In the genomic region with DNA sequence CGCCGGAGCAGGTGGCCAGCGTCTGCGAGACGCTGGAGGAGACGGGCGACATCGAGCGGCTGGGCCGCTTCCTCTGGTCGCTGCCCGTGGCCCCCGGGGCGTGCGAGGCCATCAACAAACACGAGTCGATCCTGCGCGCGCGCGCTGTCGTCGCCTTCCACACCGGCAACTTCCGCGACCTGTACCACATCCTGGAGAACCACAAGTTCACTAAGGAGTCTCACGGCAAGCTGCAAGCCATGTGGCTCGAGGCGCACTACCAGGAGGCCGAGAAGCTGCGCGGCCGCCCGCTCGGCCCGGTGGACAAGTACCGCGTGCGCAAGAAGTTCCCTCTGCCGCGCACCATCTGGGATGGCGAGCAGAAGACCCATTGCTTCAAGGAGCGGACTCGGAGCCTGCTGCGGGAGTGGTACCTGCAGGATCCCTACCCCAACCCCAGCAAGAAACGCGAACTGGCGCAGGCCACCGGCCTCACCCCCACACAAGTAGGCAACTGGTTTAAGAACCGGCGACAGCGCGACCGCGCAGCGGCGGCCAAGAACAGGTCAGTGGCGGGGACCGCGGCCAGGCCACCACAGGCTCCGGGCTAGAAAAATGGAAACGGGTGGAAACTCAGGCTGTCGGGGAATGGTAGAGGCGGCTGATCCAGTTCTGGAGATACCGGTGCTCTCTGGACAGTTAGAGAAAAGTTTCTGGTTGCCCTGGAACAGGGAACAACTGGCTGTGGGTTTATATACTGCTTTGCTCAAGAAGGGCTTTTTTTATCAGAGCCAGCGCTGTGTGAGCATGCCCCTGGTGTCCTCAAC, we compare ENCODE assay signal across 9 mouse cellular contexts. TPM values are rescaled to one million over a fixed set of nuclear protein-coding genes. Genes with fewer than 3 reads are reported as not detected.
A peak's percentile ranks its signal among the peaks of the same experiment; 100 is the strongest.
DNase-seq lines count a peak whose midpoint lies in the region; ATAC-seq lines count a peak whose summit lies in the region.
"Had no signal": no experiment of that assay in that cellular context is flagged by ENCODE, and none has a peak within 500 bp of the region (broad histone marks: within the 10 kb centered on the region; RNA-seq: fewer than 3 reads in every experiment).

No protein-coding gene starts in this region.

- peaks cover 97% of the 10 kb centered on the region for H3K27me3 ChIP-seq in megakaryocyte, embryonic 14.5 days (replicated peaks)
- peaks cover 62% of the 10 kb centered on the region for H3K27me3 ChIP-seq in forebrain, embryonic 14.5 days (replicated peaks; ENCODE audit: control insufficient read depth, insufficient read depth, low read length)
- peaks cover 100% of the 10 kb centered on the region for H3K27me3 ChIP-seq in liver, embryonic 13.5 days
- peaks cover 88% of the 10 kb centered on the region for H3K27me3 ChIP-seq in stomach, embryonic 16.5 days (ENCODE audit: control insufficient read depth, insufficient read depth, low read length)

- no peak for ATAC-seq in megakaryocyte, adult 5-6 weeks (ENCODE audit: poor library complexity, severe bottlenecking)
- no peak for ATAC-seq in forebrain, embryonic 14.5 days
- no peak for ATAC-seq in liver, embryonic 13.5 days (ENCODE audit: low read depth)
- ATAC-seq in stomach, embryonic 16.5 days (ENCODE audit: insufficient read depth, low FRiP score) = no peak

- H3K4me3 ChIP-seq in megakaryocyte, embryonic 14.5 days (replicated peaks) = peak overlapping the region; percentile 65
- peak overlapping the region; percentile 47 for H3K4me3 ChIP-seq in forebrain, embryonic 14.5 days (ENCODE audit: low read depth, low read length)
- H3K4me3 ChIP-seq in liver, embryonic 13.5 days (replicated peaks) = peak overlapping the region; percentile 14; the same call in 1 of the 2 replicates
- H3K4me3 ChIP-seq in stomach, embryonic 16.5 days (replicated peaks; ENCODE audit: low read length) = peak overlapping the region; percentile 25

- peak overlapping the region; percentile 86 for H3K27ac ChIP-seq in forebrain, embryonic 14.5 days (ENCODE audit: low read depth, low read length)
- no peak overlapping the region for H3K27ac ChIP-seq in liver, embryonic 13.5 days
- no peak overlapping the region for H3K27ac ChIP-seq in stomach, embryonic 16.5 days (ENCODE audit: low read length)

- H3K9me3 ChIP-seq in megakaryocyte, embryonic 14.5 days = no peaks in the 10 kb centered on the region; the same call in 1 of the 2 replicates
- no peaks in the 10 kb centered on the region for H3K9me3 ChIP-seq in forebrain, embryonic 14.5 days (replicated peaks; ENCODE audit: control insufficient read depth, low read length)
- no peaks in the 10 kb centered on the region for H3K9me3 ChIP-seq in liver, embryonic 13.5 days (replicated peaks)
- no peaks in the 10 kb centered on the region for H3K9me3 ChIP-seq in stomach, embryonic 16.5 days (replicated peaks; ENCODE audit: control insufficient read depth, low read length)

- no peak for DNase-seq in forebrain, embryonic 14.5 days (ENCODE audit: low spot score)
- DNase-seq in liver, embryonic 13.5 days = no peak
- no peak for DNase-seq in spleen, adult 12 weeks (ENCODE audit: low spot score)
- DNase-seq in thymus, postnatal 0 days (ENCODE audit: low spot score) = no peak
- DNase-seq in ovary, postnatal 10 days (ENCODE audit: low spot score) = no peak

- H3K4me1 ChIP-seq in megakaryocyte, embryonic 14.5 days = peaks cover 33% of the 10 kb centered on the region
- no peaks in the 10 kb centered on the region; the same call in 1 of the 2 replicates for H3K4me1 ChIP-seq in forebrain, embryonic 14.5 days (ENCODE audit: control insufficient read depth, insufficient read depth, low read length)
- H3K4me1 ChIP-seq in liver, embryonic 13.5 days (replicated peaks) = peaks cover 5% of the 10 kb centered on the region; the same call in 1 of the 2 replicates
- peaks cover 10% of the 10 kb centered on the region for H3K4me1 ChIP-seq in stomach, embryonic 16.5 days (ENCODE audit: control insufficient read depth, insufficient read depth, low read length)

- whole genome bisulfite sequencing in forebrain, embryonic 14.5 days = under 1% methylated on average over 66 of the region's 67 CpGs
- WGBS in liver, embryonic 13.5 days (ENCODE audit: insufficient replicate concordance) = 1% methylated on average over 67 of the region's 67 CpGs
- WGBS in stomach, embryonic 16.5 days = 1% methylated on average over 67 of the region's 67 CpGs

- H3K9ac ChIP-seq in forebrain, embryonic 14.5 days (ENCODE audit: low read length) = peak overlapping the region; percentile 75
- no peak overlapping the region for H3K9ac ChIP-seq in liver, embryonic 13.5 days
- H3K9ac ChIP-seq in stomach, embryonic 16.5 days (ENCODE audit: low read length) = peak overlapping the region; percentile 7; the same call in 1 of the 2 replicates

- peak overlapping the region; percentile 55 for H3K4me2 ChIP-seq in forebrain, embryonic 14.5 days (ENCODE audit: low read length)
- peak overlapping the region; percentile 21; the same call in 1 of the 2 replicates for H3K4me2 ChIP-seq in liver, embryonic 13.5 days
- peak overlapping the region; percentile 43 for H3K4me2 ChIP-seq in stomach, embryonic 16.5 days (ENCODE audit: low read depth, low read length)

- H3K36me3 ChIP-seq in megakaryocyte, embryonic 14.5 days (replicated peaks; ENCODE audit: low read length) = no peaks in the 10 kb centered on the region
- no peaks in the 10 kb centered on the region for H3K36me3 ChIP-seq in forebrain, embryonic 14.5 days (ENCODE audit: control insufficient read depth, insufficient read depth, low read length)
- no peaks in the 10 kb centered on the region for H3K36me3 ChIP-seq in liver, embryonic 13.5 days
- no peaks in the 10 kb centered on the region for H3K36me3 ChIP-seq in stomach, embryonic 16.5 days (ENCODE audit: control insufficient read depth, insufficient read depth, low read length)

RNA-seq across cellular contexts. Expression of a gene that starts 8.3 kb away (rescaled TPM):
- polyA plus RNA-seq in megakaryocyte, embryonic 14.5 days (2012; ENCODE audit: insufficient read depth, low replicate concordance) = not detected in 2 replicates
- total RNA-seq in megakaryocyte, adult 5-6 weeks (2015) = not detected in 2 replicates
- total RNA-seq in megakaryocyte, adult 5-6 weeks (2017) = not detected in 2 replicates
- polyA plus RNA-seq in forebrain, embryonic 14.5 days (2014; fragmentation: Nextera tagmentation; extraction: Ambion mirVana) = 11.3 and 15.0 TPM in 2 replicates
- polyA plus RNA-seq in liver, embryonic 13.5 days (2015; fragmentation: Nextera tagmentation; extraction: Ambion mirVana) = not detected in 2 replicates
- polyA plus RNA-seq in stomach, embryonic 16.5 days (2015; fragmentation: Nextera tagmentation; extraction: Ambion mirVana) = not detected in 2 replicates
- 0.07 TPM in 1 of 2 replicates, not detected in the other for polyA plus RNA-seq in thymus, postnatal 0 days (2015; fragmentation: Nextera tagmentation; extraction: Ambion mirVana)
- total RNA-seq: gastrocnemius, postnatal 4 days had no signal

Comparison
In these comparisons a context has a peak if more than half of its experiments do, and no peak if none do; other contexts are left out.
1. H3K4me3 ChIP-seq: peak in every context shown above with its lines; median percentile 65 in megakaryocyte, embryonic 14.5 days; 47 in forebrain, embryonic 14.5 days; 25 in stomach, embryonic 16.5 days; 14 in liver, embryonic 13.5 days.
2. RNA of a gene that starts 8.3 kb away (polyA plus RNA-seq): 11.3 to 15.0 TPM in forebrain, embryonic 14.5 days; 0.07 TPM in thymus, postnatal 0 days, not detected in megakaryocyte, embryonic 14.5 days, not detected in liver, embryonic 13.5 days and not detected in stomach, embryonic 16.5 days; every median in the first group is over 10 times any median in the second.
3. Peak in every context shown above with its lines, with median percentiles within 50 percentile points of each other: H3K4me2 ChIP-seq.